Mouse (Mus musculus): ENCODE measurements around the gene Ankrd28.
A peak's percentile ranks its signal among the peaks of the same experiment; 100 is the strongest.

The Ankrd28 gene

GRCm38 (mm10) chr14:31717360-31717759 lies 113.1 kb downstream of the Ankrd28 start:
- DNase-seq (ENCODE audit: low spot score in 2 of 2): no peak

GRCm38 (mm10) chr14:31715669-31716068 lies 114.8 kb downstream of the Ankrd28 start:
- DNase-seq (ENCODE audit: low spot score in 2 of 2): no peak

DNA sequence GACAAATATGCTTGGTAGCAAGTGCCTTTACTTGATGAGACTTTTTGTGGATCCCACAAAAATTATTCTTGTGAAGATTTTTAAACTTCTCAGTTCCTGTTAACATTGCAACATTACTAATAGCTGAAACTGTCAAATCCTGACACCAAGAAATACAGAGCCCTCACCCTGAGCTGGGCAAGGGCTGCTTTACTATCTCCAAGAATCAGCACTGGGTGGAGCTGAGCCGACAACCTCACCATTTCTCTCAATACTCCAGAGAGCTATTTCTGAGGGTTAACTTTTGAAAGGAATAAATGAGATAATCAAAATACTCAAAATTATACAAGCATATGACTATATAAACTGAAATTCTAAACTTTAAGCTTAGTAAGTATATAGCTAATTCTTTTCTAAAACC lies 121.1 kb downstream of the Ankrd28 start:
- no peak for DNase-seq (ENCODE audit: low spot score in 2 of 2)

DNA sequence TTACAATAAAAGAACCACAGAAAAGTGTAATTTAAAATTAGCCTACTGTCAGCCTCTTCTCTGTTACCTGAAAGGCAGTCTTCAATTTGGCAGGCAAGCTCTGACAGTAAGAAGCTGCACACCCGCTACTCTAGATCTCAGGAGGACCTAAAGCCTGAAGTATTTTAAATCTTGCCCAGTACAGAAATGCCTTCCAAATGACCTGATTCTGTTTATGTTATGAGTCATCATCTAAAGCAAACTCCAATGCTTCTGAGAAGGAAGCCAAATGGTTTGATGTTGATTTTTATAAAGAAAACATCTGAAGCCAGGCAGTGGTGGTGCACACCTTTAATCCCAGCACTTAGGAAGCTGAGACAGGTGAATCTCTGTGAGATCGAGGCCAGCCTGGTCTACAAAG lies 130.1 kb downstream of the Ankrd28 start:
- no peak for DNase-seq (ENCODE audit: low spot score in 2 of 2)

- DNase-seq (ENCODE audit: low spot score in 2 of 2): no peak
Observed at GRCm38 (mm10) chr14:31697755-31698154, 132.7 kb downstream of the Ankrd28 start.

GRCm38 (mm10) chr14:31697346-31697745 lies 133.1 kb downstream of the Ankrd28 start:
- no peak for DNase-seq (ENCODE audit: low spot score in 2 of 2)

DNA sequence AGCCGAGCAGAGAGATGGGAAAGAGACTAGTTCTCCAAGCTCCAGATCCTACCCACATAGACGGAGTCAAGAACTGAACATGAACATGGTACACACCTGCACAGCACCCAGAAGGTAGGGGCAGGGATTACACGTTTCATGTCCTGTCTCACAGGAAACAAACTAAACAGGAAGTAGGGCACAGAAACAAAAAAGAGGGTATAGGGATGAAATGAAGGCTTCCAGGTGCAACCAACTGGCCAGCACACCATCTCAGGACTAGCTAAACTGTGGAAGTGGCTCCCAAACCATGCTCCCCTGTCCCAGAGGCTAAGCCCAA lies 133.5 kb downstream of the Ankrd28 start:
- DNase-seq (ENCODE audit: low spot score in 2 of 2): peak; percentile 19 to 29

DNA sequence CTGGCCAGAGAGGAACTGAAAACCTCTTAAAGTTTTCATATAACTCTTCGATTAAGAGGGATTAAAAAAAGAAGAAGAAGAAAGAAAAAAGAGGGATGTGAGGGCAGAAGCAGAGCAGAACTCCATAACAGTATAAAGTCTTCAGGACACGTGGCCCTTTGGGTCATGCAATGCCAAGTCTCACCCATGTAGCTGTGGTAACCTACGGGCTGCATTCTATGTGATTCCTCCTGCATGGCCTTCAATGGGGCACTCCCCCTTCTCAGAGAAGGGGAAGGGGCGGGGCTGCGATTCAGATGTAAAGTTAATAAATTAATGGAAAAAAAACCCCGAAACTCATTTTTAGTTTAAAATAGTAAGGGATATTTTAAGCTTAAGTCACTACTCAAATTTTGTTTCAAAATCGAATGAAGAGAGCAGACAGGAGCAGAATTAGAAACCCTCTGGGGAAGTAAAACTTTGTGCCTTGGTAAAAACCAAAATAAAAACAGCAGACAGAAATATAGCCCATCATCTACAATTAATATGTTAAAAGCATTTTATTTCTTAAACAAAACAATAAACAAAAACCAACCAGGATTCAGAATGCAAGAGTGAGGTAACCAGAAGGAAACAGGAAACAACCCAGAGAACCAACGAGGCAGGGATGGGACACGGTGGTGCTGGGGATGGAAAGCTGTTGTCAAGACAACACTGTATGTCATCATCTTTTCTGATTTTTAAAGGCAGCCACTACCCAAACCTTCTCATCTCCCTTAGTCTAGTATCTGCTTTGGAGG lies 134.1 kb downstream of the Ankrd28 start:
- peak; percentile 60 to 76 for DNase-seq (ENCODE audit: low spot score in 2 of 2)

DNA sequence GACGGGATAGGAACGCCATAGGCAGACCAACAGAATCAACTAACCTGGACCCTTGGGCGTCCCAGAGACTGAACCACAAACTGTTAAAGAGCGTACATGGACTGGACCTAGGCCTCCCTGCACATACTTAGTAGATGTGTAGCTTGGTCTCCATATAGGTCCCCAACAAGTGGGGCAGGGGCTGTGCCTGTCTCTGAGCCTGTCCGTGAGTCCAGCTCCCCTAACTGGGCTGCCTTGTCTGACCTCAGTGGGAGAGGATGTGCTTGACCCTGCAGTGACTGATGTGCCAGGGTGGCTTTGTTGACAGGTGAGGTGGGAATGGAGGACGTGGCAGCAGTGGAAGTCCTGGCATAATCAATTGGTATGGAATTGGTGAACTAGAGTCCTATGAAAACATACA lies 137.9 kb downstream of the Ankrd28 start:
- DNase-seq (ENCODE audit: low spot score in 2 of 2): no peak

- no peak for DNase-seq (ENCODE audit: low spot score in 2 of 2)
Observed at GRCm38 (mm10) chr14:31686231-31686630, 144.2 kb downstream of the Ankrd28 start.

DNA sequence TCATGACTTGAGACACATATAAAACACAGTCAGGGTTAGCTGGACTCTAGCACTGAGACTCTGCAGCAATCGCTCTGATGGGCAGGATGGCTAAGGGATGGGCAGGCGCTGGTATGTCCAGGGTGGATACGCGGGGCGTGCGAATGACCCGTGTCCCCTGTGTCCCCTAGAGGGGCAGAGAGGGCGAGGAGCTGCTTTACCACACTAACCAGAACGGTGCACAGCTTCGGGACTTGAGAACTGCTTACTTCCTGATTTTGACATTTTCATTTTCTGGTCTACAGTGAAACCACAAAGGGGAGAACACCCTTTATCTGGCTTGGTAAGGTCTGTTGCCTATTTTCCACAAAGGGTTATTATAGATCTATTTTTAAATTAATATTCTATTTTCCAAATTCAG lies 144.8 kb downstream of the Ankrd28 start:
- peak; percentile 73 to 80 for DNase-seq (ENCODE audit: low spot score in 2 of 2)

DNA sequence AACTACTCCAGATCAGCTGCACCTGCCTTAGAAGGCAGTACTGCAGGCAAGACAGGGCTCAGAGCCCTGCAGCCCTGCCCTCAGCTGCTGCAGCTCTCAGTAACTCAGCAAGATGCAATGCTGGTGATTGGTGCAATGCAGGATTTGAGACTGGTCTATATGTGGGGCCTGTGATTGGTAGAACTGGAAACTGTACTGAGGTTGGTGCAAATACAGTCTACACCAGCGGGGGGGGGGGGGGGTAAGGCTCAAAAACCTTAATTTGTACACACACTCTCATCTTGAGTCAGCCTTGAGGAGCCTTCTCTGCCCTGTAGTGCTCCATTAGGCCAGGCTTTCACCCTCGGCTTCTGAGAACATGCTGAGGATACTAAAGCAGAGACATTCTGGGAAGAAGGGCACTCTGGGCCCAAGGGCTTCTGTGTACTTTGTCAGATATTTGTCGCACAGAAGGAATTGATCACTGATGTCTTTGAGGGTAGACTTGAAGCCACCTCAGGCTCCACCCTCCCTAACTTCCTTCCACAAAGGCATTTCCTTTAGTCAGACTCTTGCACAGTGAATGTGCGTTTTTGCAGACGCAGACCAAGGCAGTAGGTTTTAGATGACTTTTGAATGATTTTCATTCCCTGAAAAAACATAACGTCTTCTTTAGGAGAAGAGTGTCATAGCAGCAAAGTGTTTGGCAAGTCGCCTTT lies 146.0 kb downstream of the Ankrd28 start:
- DNase-seq (ENCODE audit: low spot score in 2 of 2): no peak

- no peak for DNase-seq (ENCODE audit: low spot score in 2 of 2)
Observed at GRCm38 (mm10) chr14:31683610-31684009, 146.8 kb downstream of the Ankrd28 start.

DNA sequence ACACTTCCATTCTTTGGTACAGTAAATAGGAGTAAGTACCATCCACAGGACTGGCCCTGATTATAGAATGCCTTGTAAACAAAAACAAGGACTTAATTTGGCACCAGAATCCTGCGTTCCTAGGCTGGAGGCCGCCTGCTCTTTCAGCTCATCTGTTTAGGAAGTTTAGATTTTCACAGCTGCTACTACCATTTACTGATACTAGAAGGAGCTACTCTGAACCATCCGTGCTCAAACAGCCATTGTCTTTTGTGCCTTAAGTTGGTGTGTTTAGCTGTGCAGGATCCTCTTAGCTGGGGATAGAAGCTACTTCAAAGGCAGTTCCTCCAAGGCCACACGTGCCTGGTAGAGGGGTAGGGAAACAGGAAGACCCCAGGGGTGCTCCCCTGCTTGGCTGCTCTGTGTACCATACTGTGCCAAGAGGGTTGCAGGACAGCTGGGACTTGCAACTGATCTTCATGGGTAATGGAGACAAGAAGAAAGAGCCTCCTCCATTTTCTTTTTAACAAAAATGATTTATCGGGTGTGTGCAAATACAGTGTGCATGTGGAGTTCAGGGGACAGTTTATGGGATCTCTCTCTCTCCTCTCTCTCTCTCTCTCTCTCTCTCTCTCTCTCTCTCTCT lies 148.4 kb downstream of the Ankrd28 start:
- DNase-seq (ENCODE audit: low spot score in 2 of 2): no peak

DNA sequence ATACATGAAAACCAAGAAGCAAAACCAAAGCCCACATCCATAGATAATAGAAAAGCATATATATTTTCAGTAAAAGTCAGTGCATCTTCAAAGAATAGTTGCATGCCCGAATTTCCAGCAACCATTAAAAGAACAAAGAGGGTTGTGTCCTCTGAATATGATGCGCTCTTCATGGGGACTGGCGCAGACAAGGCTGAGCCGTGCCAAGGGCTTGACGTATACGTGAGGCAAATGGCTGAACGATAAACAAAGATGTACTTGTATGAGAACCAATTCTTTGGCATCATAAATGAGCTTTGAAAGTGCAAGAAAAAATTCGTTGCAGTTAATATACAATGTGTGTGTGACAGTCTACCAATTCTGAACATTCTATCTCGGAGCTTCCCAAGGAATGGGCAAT lies 149.2 kb downstream of the Ankrd28 start:
- DNase-seq (ENCODE audit: low spot score in 2 of 2): no peak

GRCm38 (mm10) chr14:31680656-31681055 lies 149.8 kb downstream of the Ankrd28 start:
- DNase-seq (ENCODE audit: low spot score in 2 of 2): no peak

GRCm38 (mm10) chr14:31671635-31672320 lies 158.7 kb downstream of the Ankrd28 start:
- DNase-seq (ENCODE audit: low spot score in 2 of 2): no peak

- DNase-seq (ENCODE audit: low spot score in 2 of 2): peak; percentile 69 to 76
Observed at GRCm38 (mm10) chr14:31669642-31670490, 160.6 kb downstream of the Ankrd28 start.

GRCm38 (mm10) chr14:31669161-31669611 lies 161.3 kb downstream of the Ankrd28 start:
- peak in 1 of 2 experiments; percentile 45 for DNase-seq (ENCODE audit: low spot score in 2 of 2)

DNA sequence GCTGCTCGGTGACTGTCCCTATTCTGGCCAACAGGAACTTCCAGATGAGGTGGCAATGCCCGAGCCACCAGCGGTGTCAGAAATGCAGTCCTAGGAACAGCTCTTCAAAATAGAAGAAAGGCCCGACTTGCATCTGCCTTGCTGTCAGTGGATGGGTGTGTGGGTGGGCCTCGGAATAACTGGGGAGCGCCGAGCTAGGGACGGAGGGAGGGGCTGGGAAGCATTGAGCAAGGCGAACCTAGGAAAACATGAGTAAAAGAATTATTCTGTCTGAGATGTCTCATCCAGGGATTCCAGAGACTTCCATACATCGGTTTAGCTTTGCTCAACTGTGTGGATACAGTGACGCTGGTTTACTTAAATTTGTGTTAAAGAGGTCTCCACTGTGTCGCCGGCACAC lies 162.1 kb downstream of the Ankrd28 start:
- DNase-seq (ENCODE audit: low spot score in 2 of 2): no peak

GRCm38 (mm10) chr14:31667741-31668140 lies 162.7 kb downstream of the Ankrd28 start:
- DNase-seq (ENCODE audit: low spot score in 2 of 2): no peak
